Mouse (Mus musculus) layer of hippocampus, adult 18-20 months (tissue): ENCODE measurements at regions not wholly inside any gene's neighbourhood (a gene's known extent, or its start where the extent isn't known, plus 50 kb on each side); places are given as distances from the start of the nearest gene placed in this dataset.

ENCODE experiments used
- DNase-seq, 2 experiments: peaks; one replicate each; pipeline ENCODE4 v3.0.0; 2022; ENCODE audit warnings: low spot score in 2 of 2

GRCm38 (mm10) chr17:45798456-45798855 lies 64.8 kb upstream of the 1600014C23Rik start:
- DNase-seq = no peak

- DNase-seq = no peak
Measured at GRCm38 (mm10) chr17:45797121-45797520, 63.5 kb upstream of the 1600014C23Rik start.

- DNase-seq = no peak
Measured at GRCm38 (mm10) chr17:45794926-45795325, 61.3 kb upstream of the 1600014C23Rik start.

- DNase-seq = no peak
Measured at GRCm38 (mm10) chr17:45790959-45791520, 57.4 kb upstream of the 1600014C23Rik start.

- DNase-seq = no peak
Measured at GRCm38 (mm10) chr17:45789777-45790176, 56.1 kb upstream of the 1600014C23Rik start.

- no peak for DNase-seq
Measured at GRCm38 (mm10) chr17:45784905-45785304, 51.3 kb upstream of the 1600014C23Rik start.

GRCm38 (mm10) chr17:45784496-45784895 lies 50.9 kb upstream of the 1600014C23Rik start:
- DNase-seq = no peak
